ENCODE assay signal across 21 mouse cellular contexts in the genomic region with DNA sequence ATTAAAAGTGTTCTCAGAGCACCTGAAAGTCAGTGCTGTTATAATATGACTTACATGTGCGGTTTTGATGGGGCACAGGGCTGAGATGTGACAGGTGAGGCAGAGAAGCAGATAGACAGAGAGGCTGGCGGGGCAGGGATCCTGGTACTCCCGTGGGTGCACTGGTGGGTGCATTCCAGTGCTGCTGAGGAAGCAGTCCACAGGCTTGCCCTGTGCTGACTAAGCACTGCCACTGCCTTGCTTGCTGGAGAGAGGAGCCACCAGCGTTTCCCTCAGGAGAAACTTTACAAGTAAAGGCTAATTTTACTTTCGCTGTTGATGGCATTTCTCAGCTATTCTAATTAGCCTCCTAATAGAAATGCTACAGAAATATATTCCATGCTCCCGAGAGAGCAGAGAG. TPM values are rescaled to one million over a fixed set of nuclear protein-coding genes. Genes with fewer than 3 reads are reported as not detected.
DNase-seq lines count a peak whose midpoint lies in the region; ATAC-seq and TF ChIP-seq lines count a peak whose summit lies in the region.
"Had no signal": no experiment of that assay in that cellular context is flagged by ENCODE, and none has a peak within 500 bp of the region (broad histone marks: within the 10 kb centered on the region; RNA-seq: fewer than 3 reads in every experiment).

No protein-coding gene starts in this region.

- no peak overlapping the region for H3K4me3 ChIP-seq in kidney, embryonic 16.5 days (ENCODE audit: low read length)
- H3K4me3 ChIP-seq in ES-E14 (ENCODE audit: insufficient read depth in 1 of 2, low read depth in 1 of 2, low read length in 2 of 2, poor library complexity in 1 of 2, severe bottlenecking in 1 of 2), result no peak overlapping the region
- no peak overlapping the region for H3K4me3 ChIP-seq in cerebellum, adult 2 months (replicated peaks; ENCODE audit: insufficient read depth, low read depth, low read length)
- H3K4me3 ChIP-seq: embryonic facial prominence, embryonic 12.5 days; forebrain, embryonic 15.5 days; heart, embryonic 10.5 days; hindbrain, embryonic 12.5 days had no signal

- no peak for TF ChIP-seq POLR2A in cerebellum, adult 2 months (IDR thresholded peaks at IDR 0.05; ENCODE audit: borderline replicate concordance, insufficient read depth, low read length)

- H3K4me1 ChIP-seq in kidney, embryonic 16.5 days (ENCODE audit: insufficient read depth, low read length), result no peaks in the 10 kb centered on the region
- peaks cover 9 to 19% of the 10 kb centered on the region in 2 experiments for H3K4me1 ChIP-seq in ES-E14 (ENCODE audit: control insufficient read depth in 2 of 2, insufficient read depth in 2 of 2, low read length in 2 of 2, poor library complexity in 1 of 2)
- H3K4me1 ChIP-seq in cerebellum, adult 2 months (ENCODE audit: control insufficient read depth, insufficient read depth, low read length), result no peaks in the 10 kb centered on the region
- H3K4me1 ChIP-seq: embryonic facial prominence, embryonic 12.5 days; forebrain, embryonic 15.5 days; heart, embryonic 10.5 days; hindbrain, embryonic 12.5 days had no signal

- peak; percentile 11 for DNase-seq in kidney, adult 18-20 months
- DNase-seq in ES-E14 (ENCODE audit: low read depth, low spot score), result no peak
- DNase-seq in brain, adult 2 months (ENCODE audit: low read depth, low spot score), result peak; percentile 59
- peak; percentile 23 to 71 for DNase-seq in kidney, postnatal 25 days
- DNase-seq in heart, adult 9 months (ENCODE audit: low spot score in 2 of 2), result no peak
- DNase-seq in cerebellum, adult 2 months, result no peak
- DNase-seq: adrenal gland, adult 8-10 months; adrenal gland, postnatal 36 days; cerebellum, adult 11 months; cerebellum, adult 9-10 months; cerebellum, postnatal 25 days; gastrocnemius, postnatal 36 days; heart, adult 11 months; heart, postnatal 10 days; heart, postnatal 4 days had no signal

- H3K9me3 ChIP-seq in kidney, embryonic 16.5 days (ENCODE audit: low read length), result no peaks in the 10 kb centered on the region
- H3K9me3 ChIP-seq in ES-E14 (ENCODE audit: control insufficient read depth, insufficient read depth, low read depth, low read length), result no peaks in the 10 kb centered on the region
- H3K9me3 ChIP-seq: embryonic facial prominence, embryonic 12.5 days; forebrain, embryonic 15.5 days; heart, embryonic 10.5 days; hindbrain, embryonic 12.5 days had no signal

- H3K4me2 ChIP-seq in kidney, embryonic 16.5 days (replicated peaks; ENCODE audit: low read depth, low read length), result no peak overlapping the region
- H3K4me2 ChIP-seq: embryonic facial prominence, embryonic 12.5 days; forebrain, embryonic 15.5 days; hindbrain, embryonic 12.5 days had no signal

- H3K27ac ChIP-seq in kidney, embryonic 16.5 days (ENCODE audit: low read length), result no peak overlapping the region
- H3K27ac ChIP-seq in ES-E14 (ENCODE audit: insufficient read depth, low read depth, low read length, poor library complexity, severe bottlenecking), result no peak overlapping the region
- H3K27ac ChIP-seq in cerebellum, adult 2 months (ENCODE audit: insufficient read depth, low read length), result no peak overlapping the region
- H3K27ac ChIP-seq: embryonic facial prominence, embryonic 12.5 days; forebrain, embryonic 15.5 days; heart, embryonic 10.5 days; hindbrain, embryonic 12.5 days had no signal

- no peak overlapping the region for H3K9ac ChIP-seq in kidney, embryonic 16.5 days (replicated peaks; ENCODE audit: low read length)
- peak overlapping the region; percentile 33; the same call in 1 of the 2 replicates for H3K9ac ChIP-seq in ES-E14 (ENCODE audit: insufficient read depth, low read depth, low read length, poor library complexity, severe bottlenecking)
- H3K9ac ChIP-seq: embryonic facial prominence, embryonic 12.5 days; forebrain, embryonic 15.5 days; hindbrain, embryonic 12.5 days had no signal

- in situ Hi-C loops in ES-E14 (cut with MboI; ENCODE audit: low sequenced_read_pairs in 2 of 2, unreplicated experiment in 2 of 2), result no loop called here

- H3K36me3 ChIP-seq in kidney, embryonic 16.5 days (ENCODE audit: insufficient read depth, low read length), result no peaks in the 10 kb centered on the region
- peaks cover 1% of the 10 kb centered on the region; the same call in 1 of the 2 replicates for H3K36me3 ChIP-seq in ES-E14 (ENCODE audit: control insufficient read depth, insufficient read depth, low read length, poor library complexity, severe bottlenecking)
- H3K36me3 ChIP-seq: embryonic facial prominence, embryonic 12.5 days; forebrain, embryonic 15.5 days; G1E; heart, embryonic 10.5 days; hindbrain, embryonic 12.5 days had no signal

- no peak for TF ChIP-seq CTCF in cerebellum, adult 2 months (IDR thresholded peaks at IDR 0.05; ENCODE audit: borderline replicate concordance, insufficient read depth, low read depth, low read length)

- no peak for ATAC-seq in kidney, embryonic 16.5 days (ENCODE audit: low FRiP score, low TSS enrichment)
- ATAC-seq: forebrain, embryonic 15.5 days had no signal

- WGBS in kidney, embryonic 16.5 days, result 83% methylated on average over 6 of the region's 6 CpGs
- WGBS in cerebellum, adult 2 months, result 85% methylated on average over 6 of the region's 6 CpGs

- no peaks in the 10 kb centered on the region for H3K27me3 ChIP-seq in kidney, embryonic 16.5 days (ENCODE audit: insufficient read depth, low read length)
- no peaks in the 10 kb centered on the region for H3K27me3 ChIP-seq in cerebellum, adult 2 months (ENCODE audit: control insufficient read depth, insufficient read depth, low read length)
- H3K27me3 ChIP-seq: embryonic facial prominence, embryonic 12.5 days; forebrain, embryonic 15.5 days; hindbrain, embryonic 12.5 days had no signal

TF ChIP-seq in ES-E14, 5 proteins besides CTCF, POLR2A, EP300 and RAD21:
- TF ChIP-seq ZC3H11A (IDR thresholded peaks at IDR 0.05; ENCODE audit: borderline replicate concordance, low read depth, low read length) (no peak), HCFC1 (IDR thresholded peaks at IDR 0.05; ENCODE audit: borderline replicate concordance, insufficient read depth, low read length) (no peak), MAFK (IDR thresholded peaks at IDR 0.05; ENCODE audit: insufficient read depth, low read depth, low read length) (no peak), CHD2 (IDR thresholded peaks at IDR 0.05; ENCODE audit: low read depth, low read length) (no peak), ZNF384 (IDR thresholded peaks at IDR 0.05; ENCODE audit: low read depth, low read length) (no peak)

RNA-seq across cellular contexts. Expression of gene Erc2, which starts 45.9 kb away (rescaled TPM):
- polyA plus RNA-seq in kidney, embryonic 16.5 days (2015; fragmentation: Nextera tagmentation; extraction: Ambion mirVana), result 4.9 and 7.3 TPM in 2 replicates
- total RNA-seq in ES-E14 (2012; rRNA removed), result 9.1 and 11.2 TPM in 2 replicates
- 15.1 and 17.3 TPM in 2 replicates for polyA plus RNA-seq in cerebellum, adult 2 months (2012; rRNA removed)
- polyA plus RNA-seq: G1E had no signal

Comparison
In these comparisons a context has a peak if more than half of its experiments do, and no peak if none do; other contexts are left out.
1. DNase-seq: peak in kidney, adult 18-20 months (single experiment), brain, adult 2 months (single experiment) and kidney, postnatal 25 days (2 of 2); none in ES-E14 (single experiment), heart, adult 9 months (0 of 2) and cerebellum, adult 2 months (0 of 2).